Mouse (Mus musculus) CH12.LX (cell line): ENCODE measurements around the gene Pcdh15. TPM values are rescaled to one million over a fixed set of nuclear protein-coding genes. Genes with fewer than 3 reads are reported as not detected.

ENCODE experiments used
- DNase-seq: peaks from one replicate; pipeline ENCODE4 v3.0.0-alpha.2; 2013; ENCODE audit errors: extremely low read depth
- H3K27ac ChIP-seq: 2 replicates; pipeline ENCODE4 v1.5.1; 2012; ENCODE audit warnings: low read depth, mild to moderate bottlenecking, control low read depth, moderate library complexity; ENCODE audit not compliant: insufficient read depth
- H3K27me3 ChIP-seq: replicated peaks from 2 replicates; pipeline ENCODE3; 2012; ENCODE audit warnings: inconsistent platforms
- H3K36me3 ChIP-seq, 2 experiments: replicated peaks in 1 of 2; 2 replicates each; pipeline versions ENCODE3 to v1.6.1; 2012; ENCODE audit warnings: inconsistent platforms in 1 of 2, low read length in 1 of 2, mild to moderate bottlenecking in 1 of 2, mixed read lengths in 1 of 2, moderate library complexity in 1 of 2; ENCODE audit not compliant: control insufficient read depth in 1 of 2, insufficient read depth in 1 of 2
- H3K4me1 ChIP-seq, 2 experiments: 2 replicates each; pipeline ENCODE4 v1.6.1; 2012; ENCODE audit warnings: inconsistent platforms in 1 of 2, moderate library complexity in 1 of 2; ENCODE audit not compliant: insufficient read depth in 2 of 2, control insufficient read depth in 1 of 2
- H3K4me2 ChIP-seq: 2 replicates; pipeline ENCODE4 v1.6.1; 2012; ENCODE audit warnings: low read depth, mild to moderate bottlenecking, control low read depth; ENCODE audit not compliant: poor library complexity, insufficient read depth, severe bottlenecking
- H3K4me3 ChIP-seq, 3 experiments: fragments of 150-350 bp in 1 of 3; sonication (generic) in 1 of 3; replicated peaks in 1 of 3; 2 replicates each; pipeline versions ENCODE3 to v1.5.1; 2011 to 2012; ENCODE audit warnings: low read depth in 2 of 3, low read length in 2 of 3, mild to moderate bottlenecking in 2 of 3, moderate library complexity in 2 of 3, control low read depth in 1 of 3, improper control_type of control experiment in 1 of 3, inconsistent platforms in 1 of 3, mixed read lengths in 1 of 3; ENCODE audit not compliant: poor library complexity in 1 of 3
- H3K79me2 ChIP-seq: replicated peaks from 2 replicates; pipeline ENCODE4 v1.6.1; 2012; ENCODE audit warnings: mild to moderate bottlenecking, moderate library complexity; ENCODE audit not compliant: control insufficient read depth, poor library complexity, insufficient read depth, severe bottlenecking; ENCODE audit errors: extremely low read depth
- H3K9ac ChIP-seq: 2 replicates; pipeline ENCODE4 v1.6.1; 2012; ENCODE audit warnings: low read depth, mild to moderate bottlenecking, control low read depth, moderate library complexity; ENCODE audit not compliant: insufficient read depth
- H3K9me3 ChIP-seq: replicated peaks from 2 replicates; pipeline ENCODE3; 2012; ENCODE audit warnings: low read length, inconsistent platforms, mixed read lengths
- CHD1 ChIP-seq: IDR thresholded peaks from 2 replicates; pipeline ENCODE4 v1.6.1; 2012; ENCODE audit warnings: low read depth, low read length, improper control_type of control experiment, inconsistent platforms
- CHD2 ChIP-seq: IDR thresholded peaks from 2 replicates; pipeline ENCODE4 v1.6.1; 2011; ENCODE audit warnings: low read length, improper control_type of control experiment
- HCFC1 ChIP-seq: IDR thresholded peaks from 2 replicates; pipeline ENCODE4 v1.6.1; 2012; ENCODE audit warnings: low read depth, mild to moderate bottlenecking, inconsistent platforms, low read length, improper control_type of control experiment
- KAT2A ChIP-seq: IDR thresholded peaks from 2 replicates; pipeline ENCODE4 v1.6.1; 2012; ENCODE audit warnings: low read length, improper control_type of control experiment, inconsistent platforms; ENCODE audit not compliant: insufficient replicate concordance
- MAX ChIP-seq: IDR thresholded peaks from 2 replicates; pipeline ENCODE4 v1.6.1; 2011; ENCODE audit warnings: low read length, improper control_type of control experiment
- MEF2A ChIP-seq: IDR thresholded peaks from 2 replicates; pipeline ENCODE4 v1.6.1; 2014; ENCODE audit warnings: low read depth, mild to moderate bottlenecking, inconsistent platforms, low read length, improper control_type of control experiment, borderline replicate concordance
- MYC ChIP-seq: IDR thresholded peaks from 2 replicates; pipeline ENCODE4 v1.6.1; 2011; ENCODE audit warnings: low read depth, mild to moderate bottlenecking, improper control_type of control experiment, low read length
- NELFE ChIP-seq: IDR thresholded peaks from 2 replicates; pipeline ENCODE4 v1.6.1; 2011; ENCODE audit warnings: low read depth, low read length, improper control_type of control experiment
- NRF1 ChIP-seq: IDR thresholded peaks from 2 replicates; pipeline ENCODE4 v1.6.1; 2014; ENCODE audit warnings: low read depth, mild to moderate bottlenecking, inconsistent platforms, low read length, improper control_type of control experiment, moderate library complexity
- PAX5 ChIP-seq: IDR thresholded peaks from 2 replicates; pipeline ENCODE4 v1.6.1; 2012; ENCODE audit warnings: low read length, inconsistent platforms, mixed read lengths
- POLR2A ChIP-seq: IDR thresholded peaks from 2 replicates; pipeline ENCODE4 v1.6.1; 2011; ENCODE audit warnings: low read depth, mild to moderate bottlenecking, improper control_type of control experiment, low read length
- RCOR1 ChIP-seq: conservative IDR thresholded peaks from 2 replicates; pipeline ENCODE4 v1.6.1; 2012; ENCODE audit warnings: low read depth, mild to moderate bottlenecking, inconsistent platforms, low read length, improper control_type of control experiment
- SMC3 ChIP-seq: IDR thresholded peaks from 2 replicates; pipeline ENCODE4 v1.6.1; 2011; ENCODE audit warnings: low read depth, low read length, improper control_type of control experiment
- TBP ChIP-seq: conservative IDR thresholded peaks from 2 replicates; pipeline ENCODE4 v1.6.1; 2011; ENCODE audit warnings: low read depth, low read length, improper control_type of control experiment
- ZC3H11A ChIP-seq: IDR thresholded peaks from 2 replicates; pipeline ENCODE4 v1.6.1; 2012; ENCODE audit warnings: low read depth, mild to moderate bottlenecking, inconsistent platforms, low read length, improper control_type of control experiment
- ZMIZ1 ChIP-seq: IDR thresholded peaks from 2 replicates; pipeline ENCODE4 v1.6.1; 2012; ENCODE audit warnings: low read depth, mild to moderate bottlenecking, inconsistent platforms, low read length, improper control_type of control experiment
- dilution Hi-C: fragments of 300-500 bp; cut with MboI; formaldehyde crosslinking; loops from 2 replicates; pipeline ENCODE4 v1.14.3; 2020; ENCODE audit warnings: low sequenced_read_pairs; ENCODE audit not compliant: extremely low pct_unique_long_range_greater_than_20kb, extremely low pct_ligation_motif_present
- in situ Hi-C: fragments of 300-500 bp; cut with MboI; formaldehyde crosslinking; loops from 3 replicates; pipeline ENCODE4 v1.14.3; 2019; ENCODE audit warnings: low sequenced_read_pairs, low pct_ligation_motif_present, low pct_unique_long_range_greater_than_20kb, mixed read lengths
- polyA plus RNA-seq: library from polyadenylated mRNA; unstranded; fragments of >175 nt; gene quantifications from 2 replicates; pipeline ENCODE4 v1.2.1, GENCODE M21; 2012; ENCODE audit warnings: low read depth; ENCODE audit not compliant: insufficient read length
- total RNA-seq, 2 experiments: library from RNA; depleted of rRNA; stranded (reverse); fragments of 300-350 nt in 1 of 2; fragments of >200 nt in 1 of 2; gene quantifications; 2 replicates each; pipeline ENCODE4 v1.2.3; 2012 to 2014

Gene Pcdh15
- total and polyA plus RNA-seq, 3 experiments, result not detected

DNA sequence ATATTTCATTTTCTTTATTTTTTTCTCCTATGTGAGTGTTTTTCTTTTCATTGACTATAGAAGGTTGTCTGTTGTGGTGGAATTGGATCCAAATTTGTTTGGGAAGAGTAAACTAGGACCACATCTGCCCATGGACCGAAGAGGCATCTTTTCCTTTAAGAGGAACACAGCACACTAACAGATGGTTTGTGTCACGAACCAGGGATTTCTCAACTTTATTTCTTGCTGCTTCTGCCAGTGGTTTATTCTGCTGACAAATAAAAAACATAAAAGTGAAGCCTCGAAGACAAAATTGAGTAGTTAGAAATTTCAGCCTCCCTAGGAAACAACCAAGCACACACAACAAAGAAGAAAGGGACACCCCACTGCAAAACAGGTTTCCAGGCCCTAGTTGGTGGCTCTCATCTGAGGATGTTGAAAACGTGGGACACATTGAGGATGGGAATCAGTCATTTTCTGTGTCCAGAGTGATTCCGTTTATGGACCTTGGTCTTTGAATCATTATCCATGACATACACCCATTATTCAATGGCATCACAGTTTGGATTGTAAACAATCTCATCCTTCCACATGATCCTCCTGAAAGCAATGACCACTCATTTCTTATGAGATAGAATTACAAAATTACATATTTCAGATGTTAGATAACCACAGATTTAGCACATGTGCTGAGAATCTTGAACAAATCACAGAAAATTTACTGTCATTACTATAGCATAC is 1206.5 kb downstream of the Pcdh15 start:
- Histone ChIP-seq H3K9me3 (no peaks in the 10 kb centered on the region), H3K4me3 (no peak overlapping the region), H3K79me2 (no peaks in the 10 kb centered on the region), H3K9ac (no peak overlapping the region), H3K27me3 (no peaks in the 10 kb centered on the region), H3K36me3 (no peaks in the 10 kb centered on the region), H3K4me1 (no peaks in the 10 kb centered on the region), H3K4me2 (no peak overlapping the region)
- dilution Hi-C loops (no loop called here), in situ Hi-C loops (no loop called here)
- no peak for DNase-seq
- TF ChIP-seq PAX5 (no peak), NRF1 (no peak), CHD2 (no peak)
- TF ChIP-seq, all 38 proteins: peak for 0
- H3K27ac ChIP-seq, result no peak overlapping the region

DNA sequence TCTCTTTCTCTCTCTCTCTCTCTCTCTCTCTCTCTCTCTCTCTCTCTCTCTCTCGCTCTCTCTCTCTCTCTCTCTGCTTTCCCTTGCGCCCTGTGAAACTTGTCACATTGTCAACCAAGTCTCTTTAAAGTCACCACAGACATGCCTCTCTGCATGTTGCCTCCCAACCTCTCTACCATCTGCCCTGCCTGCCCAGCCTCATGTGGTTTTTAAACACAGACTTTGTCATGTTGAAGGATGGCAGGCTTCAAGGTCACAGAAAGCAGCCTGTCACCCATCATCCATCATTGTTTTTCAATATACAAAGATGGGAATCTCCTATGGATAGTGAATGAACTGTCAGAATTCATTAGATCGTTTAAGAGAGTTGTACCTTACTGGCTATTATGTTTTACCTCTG is 1207.9 kb downstream of the Pcdh15 start:
- no peak overlapping the region for H3K27ac ChIP-seq
- no peak overlapping the region for H3K4me3 ChIP-seq
- H3K9ac ChIP-seq, result no peak overlapping the region
- H3K27me3 ChIP-seq, result no peaks in the 10 kb centered on the region
- no peaks in the 10 kb centered on the region for H3K9me3 ChIP-seq
- TF ChIP-seq HCFC1 (no peak), RCOR1 (no peak), MEF2A (no peak), ZC3H11A (no peak), NELFE (no peak)
- no peaks in the 10 kb centered on the region for H3K79me2 ChIP-seq
- dilution Hi-C loops, result no loop called here
- H3K36me3 ChIP-seq, result no peaks in the 10 kb centered on the region
- in situ Hi-C loops, result no loop called here
- no peak overlapping the region for H3K4me2 ChIP-seq
- H3K4me1 ChIP-seq, result no peaks in the 10 kb centered on the region
- DNase-seq, result no peak

- dilution Hi-C loops, result no loop called here
These were observed 1216.9 kb downstream of the Pcdh15 start for GRCm38 (mm10) chr10:74316091-74316490.

More at GRCm38 (mm10) chr10:74316091-74316490, 1216.9 kb downstream of the Pcdh15 start:
- Histone ChIP-seq H3K4me2 (no peak overlapping the region), H3K79me2 (no peaks in the 10 kb centered on the region), H3K4me3 (no peak overlapping the region), H3K9me3 (no peaks in the 10 kb centered on the region)
- TF ChIP-seq MYC, result no peak
- no peak for TF ChIP-seq ZMIZ1
- no peak for TF ChIP-seq CHD1
- TF ChIP-seq POLR2A, result no peak
- no peak for TF ChIP-seq NELFE
- no peak for TF ChIP-seq SMC3
- no peak for TF ChIP-seq ZC3H11A
- TF ChIP-seq KAT2A, result no peak
- TF ChIP-seq MAX, result no peak
- no peak for TF ChIP-seq TBP
- TF ChIP-seq, all 38 proteins: peak for 0
- Histone ChIP-seq H3K27ac (no peak overlapping the region), H3K27me3 (no peaks in the 10 kb centered on the region), H3K4me1 (no peaks in the 10 kb centered on the region), H3K36me3 (no peaks in the 10 kb centered on the region), H3K9ac (no peak overlapping the region)
- no peak for DNase-seq
- in situ Hi-C loops, result no loop called here
